Mouse (Mus musculus) thymus, postnatal 10 days (tissue): ENCODE measurements around the gene Ikzf1.

Experiments
- DNase-seq, 2 experiments: peaks; one replicate each; pipeline ENCODE4 v3.0.0; 2021; ENCODE audit warnings: low spot score in 2 of 2

Ikzf1 gene

DNA sequence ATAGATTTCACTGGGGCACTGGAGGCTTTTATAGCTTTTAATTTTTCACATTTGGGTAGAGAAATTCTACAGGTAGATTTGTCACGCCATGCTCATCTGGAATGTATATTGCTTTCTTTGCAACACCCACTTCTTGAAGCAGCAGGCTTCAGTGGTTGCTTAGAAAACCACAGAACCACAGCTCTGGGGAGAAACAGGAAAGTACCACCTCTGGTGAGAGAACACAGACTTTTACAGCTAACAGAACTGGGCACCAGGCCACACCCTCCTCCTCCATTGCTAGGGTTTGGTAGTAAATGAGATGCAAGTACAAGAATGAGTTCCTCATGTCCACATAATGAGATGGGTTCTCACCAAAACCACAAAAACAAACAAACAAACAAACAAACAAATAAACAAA lies 81.3 kb downstream of the Ikzf1 start:
- DNase-seq, result no peak

DNA sequence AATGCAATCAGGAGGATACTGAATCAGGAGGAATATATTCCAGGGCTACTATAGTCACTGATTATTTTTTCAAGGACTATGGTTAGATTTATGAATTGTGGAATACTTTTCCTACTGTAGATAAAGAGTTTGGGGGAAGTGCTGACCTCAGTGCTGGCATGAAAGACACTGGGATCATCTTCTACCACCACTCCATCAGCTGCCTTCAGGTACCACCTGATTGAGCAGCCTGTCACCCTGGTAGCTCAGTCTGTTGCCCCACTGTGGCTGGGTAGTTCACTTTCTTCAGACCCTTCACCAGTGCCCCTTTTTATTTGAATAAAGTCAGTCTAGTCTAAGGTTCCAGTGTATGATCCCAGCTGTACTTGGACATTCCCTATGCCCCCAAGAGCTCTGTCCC lies 81.9 kb downstream of the Ikzf1 start:
- DNase-seq, result no peak

DNA sequence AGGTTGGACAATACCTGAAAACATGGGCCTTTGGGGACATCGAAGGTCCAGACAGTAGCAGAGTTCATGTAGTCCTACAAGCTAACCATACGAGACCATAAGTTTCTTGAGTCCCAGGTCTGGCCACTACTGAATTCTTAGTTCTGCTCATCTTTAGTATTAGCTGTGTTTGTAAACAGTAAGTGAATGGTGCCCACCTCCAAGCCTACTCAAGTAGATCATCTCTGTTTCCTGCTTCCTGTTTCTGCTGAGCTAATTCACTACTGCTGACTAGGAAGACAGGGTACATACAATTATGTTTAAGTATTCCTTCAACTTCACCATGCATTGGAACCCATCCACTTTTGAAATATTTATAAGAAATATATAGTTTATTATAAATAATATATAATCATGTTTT lies 83.3 kb downstream of the Ikzf1 start:
- no peak for DNase-seq

DNA sequence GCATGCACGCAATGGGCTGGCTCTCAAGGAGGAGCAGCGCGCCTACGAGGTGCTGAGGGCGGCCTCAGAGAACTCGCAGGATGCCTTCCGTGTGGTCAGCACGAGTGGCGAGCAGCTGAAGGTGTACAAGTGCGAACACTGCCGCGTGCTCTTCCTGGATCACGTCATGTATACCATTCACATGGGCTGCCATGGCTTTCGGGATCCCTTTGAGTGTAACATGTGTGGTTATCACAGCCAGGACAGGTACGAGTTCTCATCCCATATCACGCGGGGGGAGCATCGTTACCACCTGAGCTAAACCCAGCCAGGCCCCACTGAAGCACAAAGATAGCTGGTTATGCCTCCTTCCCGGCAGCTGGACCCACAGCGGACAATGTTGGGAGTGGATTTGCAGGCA lies 84.5 kb downstream of the Ikzf1 start:
- no peak for DNase-seq

DNA sequence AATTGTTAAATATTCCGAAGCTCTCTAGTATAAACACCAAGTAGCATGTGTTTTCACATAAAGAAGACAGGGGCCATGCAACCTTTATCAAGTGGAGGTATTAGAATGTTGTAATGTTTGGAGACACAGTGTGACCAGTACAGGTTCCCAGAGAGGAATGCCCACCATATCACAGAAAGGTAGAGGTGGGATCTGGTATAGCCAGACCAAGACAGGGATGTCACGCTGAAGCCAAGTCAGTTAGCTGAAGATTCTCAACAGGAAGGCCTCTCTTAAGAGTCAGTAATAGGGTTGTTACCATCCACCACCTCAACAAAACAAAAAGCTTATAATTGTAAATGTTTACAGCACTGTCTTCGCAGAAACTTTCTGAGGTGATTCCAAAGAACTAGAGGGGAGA lies 85.9 kb downstream of the Ikzf1 start:
- DNase-seq, result no peak

DNA sequence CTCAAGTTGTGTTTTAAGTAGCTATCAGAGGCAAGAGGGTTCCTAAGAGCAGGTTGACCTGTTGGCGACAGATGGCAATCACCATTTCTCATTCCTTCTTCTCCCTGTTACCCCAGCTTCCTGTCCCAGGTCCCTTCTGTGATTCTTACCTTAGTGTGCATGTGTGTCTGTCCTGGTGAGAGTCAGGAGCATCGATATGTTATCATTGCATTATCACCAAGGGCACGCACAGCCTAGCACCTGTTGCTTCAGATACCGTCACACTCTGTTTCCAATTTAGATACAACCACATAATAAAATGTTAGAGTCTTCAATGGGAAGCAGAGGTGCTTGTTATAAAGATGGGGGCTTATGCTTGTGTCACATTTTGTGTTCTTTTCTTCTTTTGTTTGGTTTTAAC lies 87.4 kb downstream of the Ikzf1 start:
- no peak for DNase-seq

DNA sequence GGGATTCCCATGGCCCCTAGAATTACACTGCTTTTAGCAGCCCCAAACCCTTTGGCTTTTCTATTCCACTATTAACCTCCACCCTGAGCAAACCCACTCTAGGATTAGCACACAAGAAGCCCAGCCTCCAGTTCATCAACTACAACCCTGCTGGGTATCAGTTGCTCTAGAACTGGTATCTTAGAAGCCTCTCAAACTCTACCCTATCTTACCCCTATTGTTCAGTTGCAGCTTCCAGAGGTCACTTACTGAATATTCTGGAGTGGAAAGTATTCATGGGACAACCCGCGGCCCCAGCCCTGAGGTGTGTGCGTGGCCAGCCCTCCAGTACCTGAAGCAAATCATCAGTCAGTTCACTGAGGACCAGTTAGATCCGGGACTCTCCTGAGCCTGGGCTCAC lies 89.6 kb downstream of the Ikzf1 start:
- DNase-seq, result no peak

DNA sequence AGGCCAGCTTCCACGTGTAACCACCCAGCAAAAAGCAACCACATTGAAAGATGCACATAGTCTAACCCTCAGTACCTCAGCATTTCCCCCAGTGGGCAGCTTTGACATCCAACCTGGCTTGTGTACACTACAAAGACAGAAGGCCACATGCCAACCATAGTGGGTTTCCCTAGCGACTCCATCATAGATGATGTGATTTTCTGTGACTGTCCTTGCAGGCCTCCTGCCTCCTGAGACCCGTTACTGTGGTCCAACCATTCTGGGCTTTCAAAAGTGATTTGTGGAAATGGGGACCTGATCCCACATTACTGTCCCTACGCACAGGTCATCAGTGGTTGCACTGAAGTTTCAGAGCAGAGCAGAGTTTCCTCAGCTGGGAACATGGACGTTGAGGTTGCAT lies 90.1 kb downstream of the Ikzf1 start:
- no peak for DNase-seq

DNA sequence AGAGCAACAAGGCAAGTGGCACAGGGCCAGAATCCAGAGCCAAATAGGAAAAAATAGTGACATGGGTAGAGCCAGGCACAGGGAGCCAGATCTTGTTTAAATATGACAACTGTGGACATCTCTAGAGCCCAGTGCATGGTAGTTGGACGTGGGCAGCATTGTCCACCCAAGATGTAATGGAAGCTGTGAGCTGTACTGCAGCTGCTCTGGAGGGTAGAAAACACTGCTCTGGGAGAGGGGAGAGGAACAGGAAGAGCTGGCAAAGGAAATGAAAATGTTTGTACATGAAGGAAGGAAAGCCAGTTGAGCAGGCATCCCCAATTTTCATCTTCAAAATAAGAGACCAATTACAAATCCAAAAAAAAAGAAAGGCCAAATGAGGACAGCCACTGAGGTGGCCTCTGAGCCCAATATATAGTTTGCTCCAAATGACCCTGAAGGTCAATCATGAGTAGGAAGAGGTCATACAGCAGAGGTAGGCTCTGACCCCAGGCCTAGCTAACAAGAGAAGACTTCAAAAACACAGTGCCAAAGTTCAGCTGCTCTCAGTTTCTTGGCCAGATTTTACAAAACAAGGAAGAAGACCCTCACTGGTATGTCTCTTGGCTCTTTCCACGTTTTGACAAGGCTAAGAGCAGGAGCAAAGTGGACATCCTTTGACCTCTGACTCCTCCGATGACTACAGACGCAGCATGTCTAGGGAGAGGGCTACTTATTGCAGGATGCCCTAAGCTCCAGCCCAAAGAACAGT lies 91.4 kb downstream of the Ikzf1 start:
- DNase-seq, result no peak

DNA sequence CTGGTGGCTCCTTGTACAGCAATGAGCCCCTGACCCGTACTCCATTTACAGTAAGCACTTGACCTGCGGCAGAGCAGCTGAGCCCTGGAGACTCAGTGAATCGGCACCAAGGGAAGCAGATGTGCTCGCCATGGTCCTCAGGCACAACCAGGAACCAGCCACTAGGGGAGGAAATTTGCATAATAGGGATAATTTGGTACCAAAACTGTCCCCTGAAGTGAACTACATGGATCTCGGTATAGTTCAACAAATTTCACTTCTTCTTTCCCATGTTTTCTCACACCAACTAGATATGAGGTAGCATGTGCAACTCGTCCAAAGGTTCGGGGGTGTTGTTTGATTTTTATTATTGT lies 92.0 kb downstream of the Ikzf1 start:
- DNase-seq, result no peak

DNA sequence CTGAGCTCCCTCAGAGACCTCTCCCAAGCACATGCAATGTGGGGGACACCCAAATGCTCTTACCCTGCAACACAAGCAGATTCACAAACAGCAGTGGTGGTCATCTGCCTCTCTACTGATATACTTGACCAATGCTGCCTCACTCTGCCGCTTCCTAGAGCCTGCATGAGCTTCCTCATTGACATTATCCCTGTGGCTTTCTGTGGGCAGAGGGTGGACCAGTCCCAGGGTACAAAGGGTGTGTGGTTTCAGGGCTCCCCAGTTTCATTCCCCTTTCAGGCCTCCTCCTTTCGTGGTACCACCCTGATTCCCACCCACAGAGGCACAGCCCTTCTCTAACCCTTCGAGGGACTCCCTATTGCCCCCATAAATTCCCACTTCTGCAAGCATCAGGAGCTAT lies 92.4 kb downstream of the Ikzf1 start:
- no peak for DNase-seq

DNA sequence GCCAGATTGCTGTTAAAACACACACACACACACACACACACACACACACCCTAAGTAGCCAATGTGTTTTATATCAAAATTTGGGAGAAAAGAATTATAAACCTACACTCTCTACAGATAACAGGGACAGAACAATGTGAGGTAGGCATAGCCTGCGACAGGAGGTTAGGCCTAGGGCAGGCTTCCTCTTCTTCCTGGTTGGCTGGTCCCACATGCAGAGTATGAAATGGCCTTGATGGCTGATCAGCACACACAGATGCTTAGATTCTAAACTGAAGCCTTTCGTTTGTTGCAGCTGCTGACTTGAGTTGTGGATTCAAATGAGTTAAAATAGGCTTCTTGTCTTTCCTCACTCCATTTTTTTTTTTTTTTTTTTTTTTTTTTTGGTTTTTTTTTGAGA lies 93.0 kb downstream of the Ikzf1 start:
- DNase-seq, result no peak

DNA sequence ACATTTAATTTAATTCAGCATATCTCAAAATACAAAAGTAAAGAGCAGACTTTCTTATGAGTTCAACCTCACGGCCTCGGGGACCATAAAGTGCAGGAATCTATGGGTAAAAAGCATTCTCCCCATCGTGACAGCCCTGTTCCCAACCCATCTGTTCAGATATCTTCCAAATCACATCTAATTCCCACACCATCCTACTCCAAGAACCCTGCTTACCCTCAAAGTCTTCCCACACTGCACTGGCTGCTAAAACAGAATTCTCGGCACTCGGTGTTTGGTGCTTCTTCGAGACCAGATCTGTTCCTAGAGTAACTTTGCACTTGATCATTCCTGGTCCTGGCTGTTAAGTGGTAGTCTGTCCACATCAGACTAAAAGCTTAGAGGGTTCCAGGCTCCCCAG lies 93.5 kb downstream of the Ikzf1 start:
- no peak for DNase-seq

DNA sequence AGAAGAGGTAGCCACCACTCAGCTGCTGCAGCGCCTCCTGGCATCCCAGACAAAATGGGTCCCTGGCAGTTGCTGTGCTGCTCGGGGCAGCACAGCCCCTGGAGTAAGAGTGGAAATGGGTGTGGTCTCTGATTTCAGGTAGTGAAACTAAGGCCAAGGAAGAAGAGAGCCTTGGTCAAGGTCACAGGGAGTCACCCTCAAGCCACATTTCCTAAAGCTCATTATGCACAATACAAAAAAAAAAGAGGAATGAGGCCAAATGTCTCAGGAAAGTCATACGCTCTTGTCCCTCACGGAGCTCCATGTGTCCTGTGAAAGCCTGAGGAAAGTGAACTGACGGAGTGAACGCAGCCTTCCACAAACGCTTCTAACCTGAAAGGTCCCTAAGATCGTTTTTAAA lies 96.9 kb downstream of the Ikzf1 start:
- DNase-seq, result no peak

DNA sequence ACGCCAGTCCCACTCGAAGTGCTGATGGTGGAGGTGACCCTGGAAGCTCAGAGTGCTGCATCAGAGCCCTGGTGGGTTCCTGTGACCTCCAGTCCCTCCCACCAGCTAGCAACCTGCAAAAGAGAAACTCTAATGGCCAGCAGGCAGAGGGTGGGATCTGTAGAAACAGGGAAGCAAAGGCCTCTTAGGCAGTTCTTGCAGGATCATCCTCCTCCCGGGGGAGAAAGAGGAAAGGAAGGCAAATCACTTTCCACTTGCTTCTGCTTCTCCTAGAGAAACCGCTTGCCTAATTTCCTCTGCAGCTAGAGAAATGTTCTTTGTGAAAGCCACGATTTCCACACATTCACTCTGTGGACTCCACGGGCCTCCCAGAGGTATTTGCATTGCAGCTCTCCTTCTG lies 100.7 kb downstream of the Ikzf1 start:
- no peak for DNase-seq

DNA sequence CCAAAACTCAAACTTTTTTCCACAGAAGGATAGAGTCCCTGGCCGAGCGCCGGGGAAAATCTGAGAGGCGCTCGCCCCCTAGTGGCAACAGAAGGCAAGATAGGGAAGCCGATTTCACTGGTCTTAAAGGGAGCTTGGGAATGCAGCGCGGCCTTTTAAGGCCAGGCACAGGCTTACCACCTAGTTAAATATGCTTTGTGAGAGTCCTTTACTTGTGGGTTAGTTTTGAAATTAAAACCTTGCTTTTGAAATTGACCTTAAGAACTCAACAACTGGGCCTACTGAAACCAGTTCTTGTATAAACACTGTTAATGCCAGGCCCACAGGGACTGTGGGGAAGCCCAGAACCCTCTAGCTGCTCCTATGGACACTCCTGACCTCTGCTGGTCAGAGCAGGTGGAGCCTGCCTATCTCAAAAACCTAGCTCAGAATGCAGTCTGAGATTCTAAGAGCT lies 103.7 kb downstream of the Ikzf1 start:
- DNase-seq, result peak; percentile 71 to 84

DNA sequence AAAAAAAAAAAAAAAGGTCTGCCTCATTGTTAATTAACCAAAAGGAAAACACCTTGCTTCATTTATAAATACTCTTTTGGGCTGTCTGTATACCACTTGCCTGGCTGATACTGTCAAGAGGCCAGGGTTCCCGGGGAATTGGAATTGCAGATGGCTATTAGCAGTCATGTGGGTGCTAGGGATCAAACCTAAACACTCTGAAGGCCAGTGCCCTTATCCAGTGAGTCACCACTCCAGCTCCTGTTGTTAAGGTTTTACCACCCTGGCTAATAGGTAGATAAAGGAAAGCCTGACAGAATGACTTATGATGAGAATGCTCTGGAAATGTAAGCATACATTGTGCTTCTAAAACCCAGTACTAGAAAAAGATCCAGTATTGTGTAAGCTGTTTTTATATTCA lies 109.8 kb downstream of the Ikzf1 start:
- DNase-seq, result no peak

DNA sequence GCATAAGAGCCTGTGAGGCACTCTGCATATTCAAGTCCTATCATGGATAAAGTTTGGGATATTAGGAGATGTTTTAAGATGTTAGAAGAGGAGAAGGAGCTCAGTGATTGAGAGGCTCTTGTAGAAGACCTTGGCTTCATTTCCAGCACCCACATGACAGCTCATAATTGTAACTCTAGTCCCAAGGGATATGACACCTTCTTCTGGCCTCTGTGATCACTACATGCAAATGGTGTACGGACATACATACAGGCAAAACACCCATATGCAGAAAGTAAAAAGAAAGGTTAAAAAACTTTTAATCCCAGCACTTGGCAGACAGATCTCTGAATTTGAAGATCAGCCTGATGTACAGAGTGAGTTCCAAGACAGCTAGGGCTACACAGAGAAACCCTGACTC lies 113.9 kb downstream of the Ikzf1 start:
- no peak for DNase-seq

DNA sequence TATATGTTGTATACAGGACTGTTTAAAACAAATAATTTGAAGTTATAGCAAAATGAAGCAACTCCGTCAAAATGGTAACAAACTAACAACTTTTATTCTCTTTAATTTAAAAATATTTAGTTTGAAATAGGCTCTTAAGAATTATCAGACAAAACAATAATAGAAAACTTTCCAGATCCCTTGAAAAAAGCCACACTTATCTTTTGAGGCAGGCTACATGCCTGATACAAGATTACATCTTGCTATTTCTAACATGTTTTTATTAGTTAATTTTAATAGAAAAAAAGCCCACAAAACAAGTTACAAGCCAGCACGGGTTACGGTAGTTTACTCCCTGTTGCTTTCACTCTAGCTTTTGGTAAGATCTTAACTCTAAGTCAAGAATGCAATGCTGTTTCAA lies 115.5 kb downstream of the Ikzf1 start:
- DNase-seq, result no peak

DNA sequence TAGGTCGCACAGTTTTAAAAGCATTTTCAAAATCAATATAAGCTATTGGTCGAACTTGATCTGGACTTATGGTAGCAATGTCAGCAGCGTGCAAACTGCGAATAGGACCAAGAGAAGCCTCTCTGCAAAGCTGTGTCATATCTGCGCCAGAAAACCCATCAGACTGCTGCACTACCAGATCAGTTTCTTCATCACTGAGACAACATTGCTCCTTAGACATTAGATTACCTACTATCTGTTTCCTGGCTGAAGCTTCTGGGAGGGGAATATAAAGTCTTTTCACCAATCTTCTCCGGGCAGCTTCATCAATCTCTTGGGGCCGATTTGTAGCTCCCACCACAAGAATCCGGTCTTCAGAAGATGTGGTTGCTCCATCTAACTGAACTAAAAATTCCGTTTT lies 116.3 kb downstream of the Ikzf1 start:
- DNase-seq, result no peak

DNA sequence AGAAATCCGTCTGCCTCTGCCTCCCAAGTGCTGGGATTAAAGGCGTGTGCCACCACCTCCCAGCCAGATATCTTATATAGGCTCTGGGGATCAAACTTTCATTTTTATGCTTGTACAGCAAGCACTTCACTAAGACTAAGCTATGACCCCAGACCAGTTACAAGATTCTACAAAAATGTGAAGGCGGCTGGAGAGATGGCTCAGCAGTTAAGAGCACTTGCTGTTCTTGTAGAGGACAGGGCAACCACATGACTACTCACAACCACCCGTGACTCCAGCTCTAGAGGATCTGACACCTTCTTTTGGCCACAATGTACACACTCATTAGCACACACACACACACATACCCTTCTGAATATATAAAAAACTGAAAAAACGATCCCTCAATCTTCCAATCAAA lies 119.6 kb downstream of the Ikzf1 start:
- DNase-seq, result no peak

DNA sequence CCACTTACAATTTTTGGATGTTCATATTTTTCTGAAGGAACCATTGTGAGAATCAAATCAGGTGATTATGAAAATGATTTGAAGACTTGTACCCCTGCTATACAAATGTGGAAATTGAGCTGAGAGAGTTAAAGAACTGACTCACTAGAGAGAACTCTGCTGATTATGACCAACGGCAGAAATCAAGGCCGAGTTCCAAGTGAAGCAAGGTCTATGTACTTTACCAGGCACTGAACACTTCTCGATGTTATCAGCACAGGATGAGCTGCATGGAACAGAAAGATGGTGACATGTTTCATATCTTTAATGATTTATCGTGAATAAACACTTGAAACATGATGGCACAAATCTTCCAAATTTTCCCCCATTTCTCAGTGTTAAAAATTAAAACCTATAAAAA lies 121.1 kb downstream of the Ikzf1 start:
- DNase-seq, result no peak

DNA sequence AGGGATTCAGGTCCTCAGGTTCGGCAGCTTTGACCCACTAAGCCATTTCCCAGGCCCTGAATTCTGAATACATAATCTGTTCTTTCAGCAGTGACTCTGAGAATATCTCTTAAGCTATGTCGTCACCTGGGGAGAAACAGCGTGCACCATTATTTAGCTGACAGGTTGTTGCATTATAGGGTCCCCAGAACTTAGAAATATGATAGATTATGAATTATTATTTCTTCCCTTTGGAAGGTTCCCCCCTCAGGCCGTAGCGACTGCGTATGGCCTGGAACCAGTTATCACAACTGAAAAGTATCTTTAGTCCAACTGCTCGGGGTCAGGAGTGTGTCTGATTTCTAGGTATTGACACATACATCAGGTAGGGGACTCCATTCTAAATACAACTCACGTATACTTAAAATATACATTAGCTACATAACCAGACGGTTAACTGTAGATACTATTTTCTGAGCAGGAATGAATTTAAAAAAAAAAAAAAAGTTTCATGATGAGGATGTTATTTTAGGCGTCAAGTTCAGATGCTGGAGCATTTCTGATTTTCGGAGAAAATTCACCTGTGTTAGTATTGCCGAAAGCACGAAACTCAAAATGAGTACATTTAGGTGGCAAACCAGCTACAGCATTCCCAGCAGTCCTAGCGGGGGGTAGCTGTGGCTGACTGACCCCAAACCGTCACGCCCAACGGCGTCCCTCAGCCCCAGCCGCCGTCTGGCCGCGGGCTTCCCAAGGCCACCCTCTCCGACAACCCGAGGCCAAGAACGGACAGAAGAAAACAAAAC lies 123.4 kb downstream of the Ikzf1 start:
- DNase-seq, result no peak
